In genomic region chr11:117127931-117128548, GRCm38 (mm10) we compare ENCODE assay signal across 7 mouse cellular contexts. TPM values are rescaled to one million over a fixed set of nuclear protein-coding genes. Genes with fewer than 3 reads are reported as not detected.
DNase-seq lines count a peak whose midpoint lies in the region; ATAC-seq and TF ChIP-seq lines count a peak whose summit lies in the region.

No protein-coding gene starts in this region.

- DNase-seq in MN1 (ENCODE audit: low spot score), result peak; percentile 43
- peak; percentile 63 for DNase-seq in adrenal gland, postnatal 25 days
- DNase-seq in heart, adult 8-10 months (ENCODE audit: low spot score), result peak; percentile 67
- no peak for DNase-seq in limb, embryonic 14.5 days (ENCODE audit: low spot score)
- no peak for DNase-seq in right cerebral cortex, adult 18-20 months
- no peak for DNase-seq in cerebellum, adult 9-11 months

- no peaks in the 10 kb centered on the region for H3K9me3 ChIP-seq in limb, embryonic 14.5 days (ENCODE audit: control insufficient read depth, low read length)
- no peaks in the 10 kb centered on the region for H3K9me3 ChIP-seq in stomach, embryonic 14.5 days (ENCODE audit: control insufficient read depth, low read depth, low read length)

- H3K36me3 ChIP-seq in limb, embryonic 14.5 days (ENCODE audit: control insufficient read depth, insufficient read depth, low read length), result peaks cover 30% of the 10 kb centered on the region
- H3K36me3 ChIP-seq in stomach, embryonic 14.5 days (ENCODE audit: control insufficient read depth, insufficient read depth, low read length), result no peaks in the 10 kb centered on the region

- H3K27ac ChIP-seq in limb, embryonic 14.5 days (replicated peaks; ENCODE audit: low read depth, low read length), result peak overlapping the region; percentile 72
- H3K27ac ChIP-seq in stomach, embryonic 14.5 days (ENCODE audit: low read length), result peak overlapping the region; percentile 75

- H3K9ac ChIP-seq in limb, embryonic 14.5 days (ENCODE audit: low read depth, low read length, severe bottlenecking), result no peak overlapping the region
- no peak overlapping the region for H3K9ac ChIP-seq in stomach, embryonic 14.5 days (replicated peaks; ENCODE audit: low read depth, low read length)

- no peak for TF ChIP-seq POLR2A in limb, embryonic 14.5 days (IDR thresholded peaks at IDR 0.05; ENCODE audit: borderline replicate concordance, extremely low read depth, insufficient read depth, insufficient read length)

- H3K4me1 ChIP-seq in limb, embryonic 14.5 days (ENCODE audit: control insufficient read depth, insufficient read depth, low read length), result peaks cover 43% of the 10 kb centered on the region
- H3K4me1 ChIP-seq in stomach, embryonic 14.5 days (ENCODE audit: control insufficient read depth, insufficient read depth, low read length), result peaks cover 44% of the 10 kb centered on the region

- H3K4me2 ChIP-seq in limb, embryonic 14.5 days (replicated peaks; ENCODE audit: low read depth, low read length, severe bottlenecking), result no peak overlapping the region
- no peak overlapping the region for H3K4me2 ChIP-seq in stomach, embryonic 14.5 days (replicated peaks; ENCODE audit: low read depth, low read length)

- peak; percentile 62; the same call in 1 of the 2 replicates for ATAC-seq in limb, embryonic 14.5 days (ENCODE audit: low FRiP score, low read depth)
- ATAC-seq in stomach, embryonic 14.5 days (ENCODE audit: insufficient number of reproducible peaks, insufficient read depth, low FRiP score, low read depth), result peak; percentile 48; the same call in 1 of the 2 replicates

- 39% methylated on average over 12 of the region's 12 CpGs for WGBS in limb, embryonic 14.5 days
- WGBS in stomach, embryonic 14.5 days, result 14% methylated on average over 12 of the region's 12 CpGs

- H3K4me3 ChIP-seq in limb, embryonic 14.5 days (replicated peaks; ENCODE audit: low read length), result no peak overlapping the region
- H3K4me3 ChIP-seq in stomach, embryonic 14.5 days (ENCODE audit: low read depth, low read length), result no peak overlapping the region

- no peaks in the 10 kb centered on the region for H3K27me3 ChIP-seq in limb, embryonic 14.5 days (ENCODE audit: control insufficient read depth, insufficient read depth, low read length)
- H3K27me3 ChIP-seq in stomach, embryonic 14.5 days (ENCODE audit: control insufficient read depth, insufficient read depth, low read length), result no peaks in the 10 kb centered on the region

RNA-seq across cellular contexts. Expression of gene Sec14l1, which starts 13.1 kb away (rescaled TPM):
- total RNA-seq in adrenal gland, postnatal 25 days (2021), result 157 and 195 TPM in 2 replicates
- total RNA-seq in heart, adult 8-10 months (2022), result 10 to 100 TPM; 61.1 to 74.3 (median 69.2) TPM
- polyA plus RNA-seq in limb, embryonic 14.5 days (2012; rRNA removed), result 72.5 and 85.2 TPM in 2 replicates
- polyA plus RNA-seq in limb, embryonic 14.5 days (2014; fragmentation: Nextera tagmentation; extraction: Ambion mirVana), result 38.7 and 40.3 TPM in 2 replicates
- polyA plus RNA-seq in stomach, embryonic 14.5 days (2014; fragmentation: Nextera tagmentation; extraction: Ambion mirVana), result 41.1 and 42.7 TPM in 2 replicates

Comparison
In these comparisons a context has a peak if more than half of its experiments do, and no peak if none do; other contexts are left out.
1. DNase-seq: peak in MN1 (single experiment), adrenal gland, postnatal 25 days (single experiment) and heart, adult 8-10 months (single experiment); none in limb, embryonic 14.5 days (single experiment), right cerebral cortex, adult 18-20 months (single experiment) and cerebellum, adult 9-11 months (single experiment).